Mouse (Mus musculus): ENCODE measurements around the gene Bak1.

DNA sequence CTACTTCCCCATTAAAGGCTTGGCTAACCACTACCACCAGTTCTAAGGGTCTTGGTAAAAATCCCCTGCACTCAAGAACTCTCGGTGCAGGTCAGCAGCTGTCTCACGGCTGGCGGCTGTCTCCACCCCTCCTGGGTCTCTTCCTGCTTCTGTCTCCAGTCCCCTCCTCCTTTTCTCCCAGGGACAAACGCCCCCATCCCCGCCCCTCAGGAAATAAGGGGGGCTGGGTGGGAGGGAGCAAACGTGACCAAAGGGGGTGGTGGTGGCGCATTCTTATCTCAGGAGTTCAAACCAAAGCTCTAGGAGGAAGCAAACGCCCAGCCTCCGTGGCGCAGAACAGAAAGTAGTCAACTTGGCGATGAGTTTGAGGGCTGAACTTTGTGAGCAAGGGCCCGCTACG is 27.4 kb upstream of the Bak1 start:
- no peak for TF ChIP-seq POLR2A (IDR thresholded peaks at IDR 0.05; ENCODE audit: control insufficient read depth, low read depth, low read length)
- TF ChIP-seq CTCF (IDR thresholded peaks at IDR 0.05; ENCODE audit: control insufficient read depth, insufficient read depth, insufficient replicate concordance, low read depth, low read length): no peak

All from testis, adult 2 months (tissue).